Mouse (Mus musculus) forebrain, embryonic 15.5 days (tissue): Measurements from ENCODE around the gene Ttc29. TPM values are rescaled to one million over a fixed set of nuclear protein-coding genes. Genes with fewer than 3 reads are reported as not detected.

ENCODE experiments used
- ATAC-seq: fragments of 200-750 bp; cut with Nextera tagmentation; replicated peaks from 2 replicates; pipeline ENCODE4 v1.8.0; 2017; ENCODE audit warnings: mild to moderate bottlenecking, moderate TSS enrichment, moderate library complexity
- H3K27ac ChIP-seq: fragments of 300-500 bp; sonication (generic); replicated peaks from 2 replicates; pipeline ENCODE4 v1.5.1; 2015; ENCODE audit warnings: mild to moderate bottlenecking, inconsistent platforms
- H3K27me3 ChIP-seq: fragments of 300-500 bp; sonication (generic); 2 replicates; pipeline ENCODE4 v1.6.1; 2015; ENCODE audit warnings: inconsistent platforms
- H3K36me3 ChIP-seq: fragments of 300-500 bp; sonication (generic); 2 replicates; pipeline ENCODE4 v1.6.1; 2015; ENCODE audit warnings: mild to moderate bottlenecking, inconsistent platforms
- H3K4me1 ChIP-seq: fragments of 300-500 bp; sonication (generic); 2 replicates; pipeline ENCODE4 v1.6.1; 2015; ENCODE audit warnings: inconsistent platforms
- H3K4me2 ChIP-seq: fragments of 300-500 bp; sonication (generic); replicated peaks from 2 replicates; pipeline ENCODE4 v1.6.1; 2015; ENCODE audit warnings: mild to moderate bottlenecking, inconsistent platforms
- H3K4me3 ChIP-seq: fragments of 300-500 bp; sonication (generic); 2 replicates; pipeline ENCODE4 v1.5.1; 2015; ENCODE audit warnings: mild to moderate bottlenecking, inconsistent platforms
- H3K9ac ChIP-seq: fragments of 300-500 bp; sonication (generic); replicated peaks from 2 replicates; pipeline ENCODE4 v1.6.1; 2015; ENCODE audit warnings: mild to moderate bottlenecking, inconsistent platforms
- H3K9me3 ChIP-seq: fragments of 300-500 bp; sonication (generic); 2 replicates; pipeline ENCODE4 v1.6.1; 2016; ENCODE audit warnings: inconsistent platforms
- WGBS: fragments of 180-500 bp; shearing (Covaris S2); methylation state at CpG from one replicate; pipeline ENCODE4 v1.1.7; 2015; ENCODE audit warnings: mixed read lengths; 5-methylcytosine and 5-hydroxymethylcytosine counted together
- polyA plus RNA-seq: library from polyadenylated mRNA; unstranded; fragments of >200 nt; fragmentation: Nextera tagmentation; extraction: Ambion mirVana; gene quantifications from 2 replicates; pipeline ENCODE4 v1.2.1, GENCODE M21; 2015

Gene Ttc29
- polyA plus RNA-seq, 1 experiment from 2014 or later = 1.9 TPM

GRCm38 (mm10) chr8:78340689-78341529 is 127.8 kb downstream of the Ttc29 start:
- H3K27ac ChIP-seq = peak overlapping the region; percentile 50
- H3K36me3 ChIP-seq = no peaks in the 10 kb centered on the region
- no peaks in the 10 kb centered on the region for H3K27me3 ChIP-seq
- H3K4me1 ChIP-seq = peaks cover 15% of the 10 kb centered on the region
- H3K4me2 ChIP-seq = no peak overlapping the region
- no peak overlapping the region for H3K9ac ChIP-seq
- no peak overlapping the region for H3K4me3 ChIP-seq
- no peaks in the 10 kb centered on the region for H3K9me3 ChIP-seq
- peak; percentile 81 for ATAC-seq
- 23% methylated on average over 11 of the region's 11 CpGs for WGBS

GRCm38 (mm10) chr8:78342151-78342550 is 129.1 kb downstream of the Ttc29 start:
- no peaks in the 10 kb centered on the region for H3K27me3 ChIP-seq
- no peak overlapping the region for H3K9ac ChIP-seq
- peaks cover 21% of the 10 kb centered on the region for H3K4me1 ChIP-seq
- ATAC-seq = no peak
- H3K4me2 ChIP-seq = no peak overlapping the region
- H3K9me3 ChIP-seq = no peaks in the 10 kb centered on the region
- H3K27ac ChIP-seq = no peak overlapping the region
- no peak overlapping the region for H3K4me3 ChIP-seq
- WGBS = 53% methylated on average over 4 of the region's 4 CpGs
- no peaks in the 10 kb centered on the region for H3K36me3 ChIP-seq

GRCm38 (mm10) chr8:78344006-78344405 is 130.9 kb downstream of the Ttc29 start:
- H3K4me2 ChIP-seq = no peak overlapping the region
- no peak overlapping the region for H3K4me3 ChIP-seq
- H3K27ac ChIP-seq = no peak overlapping the region
- H3K9me3 ChIP-seq = no peaks in the 10 kb centered on the region
- WGBS = 77% methylated on average over 2 of the region's 2 CpGs
- ATAC-seq = no peak
- no peak overlapping the region for H3K9ac ChIP-seq
- H3K4me1 ChIP-seq = peaks cover 21% of the 10 kb centered on the region
- no peaks in the 10 kb centered on the region for H3K36me3 ChIP-seq
- no peaks in the 10 kb centered on the region for H3K27me3 ChIP-seq

GRCm38 (mm10) chr8:78345705-78346104 is 132.6 kb downstream of the Ttc29 start:
- peak; percentile 42; the same call in 1 of the 2 replicates for ATAC-seq
- 19% methylated on average over 7 of the region's 7 CpGs for WGBS
- H3K36me3 ChIP-seq = no peaks in the 10 kb centered on the region

GRCm38 (mm10) chr8:78346131-78346621 is 133.1 kb downstream of the Ttc29 start:
- no peaks in the 10 kb centered on the region for H3K36me3 ChIP-seq
- ATAC-seq = peak; percentile 96
- H3K27ac ChIP-seq = 0 out of 2 replicates have a peak overlapping the region, but pooled peaks have one; percentile 13
- H3K4me1 ChIP-seq = peaks cover 16% of the 10 kb centered on the region
- H3K9ac ChIP-seq = no peak overlapping the region
- no peaks in the 10 kb centered on the region for H3K27me3 ChIP-seq
- no peaks in the 10 kb centered on the region for H3K9me3 ChIP-seq
- peak overlapping the region; percentile 15; the same call in 1 of the 2 replicates for H3K4me2 ChIP-seq
- no peak overlapping the region for H3K4me3 ChIP-seq
- WGBS = 3% methylated on average over 11 of the region's 11 CpGs

More at GRCm38 (mm10) chr8:78345705-78346104, 132.6 kb downstream of the Ttc29 start:
- Histone ChIP-seq H3K27ac (no peak overlapping the region), H3K4me3 (no peak overlapping the region), H3K9me3 (no peaks in the 10 kb centered on the region), H3K9ac (no peak overlapping the region), H3K27me3 (no peaks in the 10 kb centered on the region), H3K4me2 (peak overlapping the region; percentile 15; the same call in 1 of the 2 replicates), H3K4me1 (peaks cover 20% of the 10 kb centered on the region)

- ATAC-seq = 0 out of 2 replicates have a peak, but pooled peaks have one; percentile 68
- 23% methylated on average over 5 of the region's 5 CpGs for whole genome bisulfite sequencing
Measured at GRCm38 (mm10) chr8:78353902-78354301, 140.8 kb downstream of the Ttc29 start.

GRCm38 (mm10) chr8:78354801-78355200 is 141.7 kb downstream of the Ttc29 start:
- Histone ChIP-seq H3K27me3 (no peaks in the 10 kb centered on the region), H3K27ac (no peak overlapping the region), H3K4me1 (no peaks in the 10 kb centered on the region), H3K4me3 (no peak overlapping the region), H3K9me3 (no peaks in the 10 kb centered on the region), H3K36me3 (no peaks in the 10 kb centered on the region), H3K4me2 (no peak overlapping the region), H3K9ac (no peak overlapping the region)
- ATAC-seq = no peak
- WGBS = 89% methylated on average over 5 of the region's 5 CpGs

More at GRCm38 (mm10) chr8:78353902-78354301, 140.8 kb downstream of the Ttc29 start:
- Histone ChIP-seq H3K4me1 (no peaks in the 10 kb centered on the region), H3K27me3 (no peaks in the 10 kb centered on the region), H3K27ac (no peak overlapping the region), H3K36me3 (no peaks in the 10 kb centered on the region), H3K9me3 (no peaks in the 10 kb centered on the region), H3K4me2 (no peak overlapping the region), H3K9ac (no peak overlapping the region), H3K4me3 (no peak overlapping the region)

- H3K9me3 ChIP-seq = no peaks in the 10 kb centered on the region
- H3K4me1 ChIP-seq = no peaks in the 10 kb centered on the region
- H3K9ac ChIP-seq = no peak overlapping the region
- no peak for ATAC-seq
- WGBS = 91% methylated on average over 7 of the region's 7 CpGs
- H3K27me3 ChIP-seq = no peaks in the 10 kb centered on the region
- no peak overlapping the region for H3K4me2 ChIP-seq
- H3K36me3 ChIP-seq = no peaks in the 10 kb centered on the region
- H3K4me3 ChIP-seq = no peak overlapping the region
- H3K27ac ChIP-seq = no peak overlapping the region
Measured at GRCm38 (mm10) chr8:78390756-78391155, 177.7 kb downstream of the Ttc29 start.

- no peak for ATAC-seq
- 0 out of 2 replicates have a peak overlapping the region, but pooled peaks have one; percentile 46 for H3K4me2 ChIP-seq
- H3K27me3 ChIP-seq = peaks cover 60% of the 10 kb centered on the region
- no peak overlapping the region for H3K27ac ChIP-seq
- H3K4me3 ChIP-seq = no peak overlapping the region
- no peak overlapping the region for H3K9ac ChIP-seq
- WGBS = 13% methylated on average over 4 of the region's 4 CpGs
- no peaks in the 10 kb centered on the region for H3K9me3 ChIP-seq
- no peaks in the 10 kb centered on the region for H3K36me3 ChIP-seq
- H3K4me1 ChIP-seq = peaks cover 13% of the 10 kb centered on the region
Measured at GRCm38 (mm10) chr8:78419272-78419671, 206.2 kb downstream of the Ttc29 start.

GRCm38 (mm10) chr8:78420101-78420503 is 207.0 kb downstream of the Ttc29 start:
- ATAC-seq = peak; percentile 71
- Histone ChIP-seq H3K36me3 (no peaks in the 10 kb centered on the region), H3K27me3 (peaks cover 66% of the 10 kb centered on the region), H3K4me1 (peaks cover 13% of the 10 kb centered on the region), H3K27ac (no peak overlapping the region), H3K9ac (peak overlapping the region; percentile 6; the same call in 1 of the 2 replicates), H3K4me2 (peak overlapping the region; percentile 46), H3K4me3 (peak overlapping the region; percentile 28), H3K9me3 (no peaks in the 10 kb centered on the region)
- under 1% methylated on average over 19 of the region's 19 CpGs for WGBS

- peaks cover 88% of the 10 kb centered on the region for H3K27me3 ChIP-seq
- no peak overlapping the region for H3K4me3 ChIP-seq
Measured at GRCm38 (mm10) chr8:78423937-78424336, 210.8 kb downstream of the Ttc29 start.

GRCm38 (mm10) chr8:78426455-78426854 is 213.4 kb downstream of the Ttc29 start:
- no peak overlapping the region for H3K4me2 ChIP-seq
- H3K36me3 ChIP-seq = no peaks in the 10 kb centered on the region
- no peak overlapping the region for H3K9ac ChIP-seq
- 0% methylated on average over 10 of the region's 10 CpGs for WGBS
- H3K4me1 ChIP-seq = peaks cover 13% of the 10 kb centered on the region
- peaks cover 84% of the 10 kb centered on the region for H3K27me3 ChIP-seq
- no peaks in the 10 kb centered on the region for H3K9me3 ChIP-seq
- 0 out of 2 replicates have a peak overlapping the region, but pooled peaks have one; percentile 3 for H3K4me3 ChIP-seq
- no peak overlapping the region for H3K27ac ChIP-seq
- peak; percentile 57; the same call in 1 of the 2 replicates for ATAC-seq

More at GRCm38 (mm10) chr8:78423937-78424336, 210.8 kb downstream of the Ttc29 start:
- Histone ChIP-seq H3K27ac (no peak overlapping the region), H3K36me3 (no peaks in the 10 kb centered on the region), H3K4me2 (no peak overlapping the region), H3K4me1 (peaks cover 25% of the 10 kb centered on the region), H3K9me3 (no peaks in the 10 kb centered on the region), H3K9ac (no peak overlapping the region)
- WGBS = 0% methylated on average over 1 of the region's 1 CpGs
- ATAC-seq = no peak
